Comparison of ENCODE assay signal across 8 mouse cellular contexts in the genomic region with DNA sequence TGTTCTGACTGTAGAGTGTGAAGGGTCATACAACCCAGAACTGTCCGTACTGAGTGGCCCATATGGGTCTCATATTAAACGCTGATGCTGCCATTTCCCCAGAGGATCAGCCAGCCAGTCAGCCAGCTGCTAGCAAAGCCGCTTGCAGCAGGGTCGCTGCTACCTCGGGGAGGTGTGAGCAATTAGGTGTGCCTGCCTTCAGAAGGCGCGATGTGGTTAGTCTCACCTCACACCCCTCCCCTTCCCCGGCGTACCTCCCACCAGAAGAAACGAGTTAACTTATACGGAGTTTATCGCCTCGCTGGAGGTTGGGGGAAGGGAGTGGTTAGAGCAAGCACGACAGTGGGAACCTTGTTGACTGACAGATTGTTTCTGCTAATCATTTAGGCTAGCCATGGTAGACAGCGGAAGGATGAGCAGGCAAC. TPM values are rescaled to one million over a fixed set of nuclear protein-coding genes. Genes with fewer than 3 reads are reported as not detected.
A peak's percentile ranks its signal among the peaks of the same experiment; 100 is the strongest.
DNase-seq lines count a peak whose midpoint lies in the region; ATAC-seq and TF ChIP-seq lines count a peak whose summit lies in the region.

No protein-coding gene starts in this region.

- peak in 1 of 2 experiments; percentile 11 for DNase-seq in layer of hippocampus, adult 2 months (ENCODE audit: low spot score in 2 of 2)
- DNase-seq in layer of hippocampus, adult 11-12 months (ENCODE audit: low spot score): no peak
- DNase-seq in cerebellum, adult 9-11 months: peak; percentile 30
- DNase-seq in kidney, postnatal 4 days: peak; percentile 11 to 29
- peak; percentile 1 for DNase-seq in naive thymus-derived CD4-positive, alpha-beta T cell, adult 2 months (ENCODE audit: low read depth)
- no peak for DNase-seq in gastrocnemius, postnatal 10 days
- no peak for DNase-seq in urinary bladder, postnatal 10 days (ENCODE audit: low spot score)

- no peaks in the 10 kb centered on the region for H3K9me3 ChIP-seq in heart, embryonic 13.5 days

- H3K27ac ChIP-seq in layer of hippocampus, adult 2 months: no peak overlapping the region
- H3K27ac ChIP-seq in heart, embryonic 13.5 days (replicated peaks): peak overlapping the region; percentile 13; the same call in 1 of the 2 replicates

- peak overlapping the region; percentile 100 for H3K4me2 ChIP-seq in heart, embryonic 13.5 days

- no peaks in the 10 kb centered on the region for H3K36me3 ChIP-seq in heart, embryonic 13.5 days

- ATAC-seq in heart, embryonic 13.5 days (ENCODE audit: extremely low read depth, insufficient number of reproducible peaks, low FRiP score, low TSS enrichment): no peak

- peaks cover 24% of the 10 kb centered on the region for H3K4me1 ChIP-seq in heart, embryonic 13.5 days

- H3K4me3 ChIP-seq in layer of hippocampus, adult 2 months: peak overlapping the region; percentile 78
- H3K4me3 ChIP-seq in heart, embryonic 13.5 days: peak overlapping the region; percentile 82

- peaks cover 10% of the 10 kb centered on the region; the same call in 1 of the 2 replicates for H3K27me3 ChIP-seq in heart, embryonic 13.5 days (replicated peaks)

- 1% methylated on average over 15 of the region's 15 CpGs for WGBS in heart, embryonic 13.5 days

- no peak for TF ChIP-seq CTCF in layer of hippocampus, adult 2 months (conservative IDR thresholded peaks at IDR 0.05)

- H3K9ac ChIP-seq in heart, embryonic 13.5 days: peak overlapping the region; percentile 84

RNA-seq across cellular contexts. Expression of a gene that starts 0.8 kb away (rescaled TPM):
- 10 to 100 TPM; 11.1 to 11.9 TPM for total RNA-seq in layer of hippocampus, adult 2 months (2021)
- 36.7 and 38.3 TPM in 2 replicates for polyA plus RNA-seq in heart, embryonic 13.5 days (2015; fragmentation: Nextera tagmentation; extraction: Ambion mirVana)
- 1 to 10 TPM; 1.5 to 2.6 TPM for total RNA-seq in gastrocnemius, postnatal 10 days (2021)

Comparison
In these comparisons a context has a peak if more than half of its experiments do, and no peak if none do; other contexts are left out.
1. DNase-seq: peak in cerebellum, adult 9-11 months (single experiment), kidney, postnatal 4 days (2 of 2) and naive thymus-derived CD4-positive, alpha-beta T cell, adult 2 months (single experiment); none in layer of hippocampus, adult 11-12 months (single experiment), gastrocnemius, postnatal 10 days (single experiment) and urinary bladder, postnatal 10 days (single experiment).